Mouse (Mus musculus) midbrain, embryonic 15.5 days (tissue): ENCODE measurements around the gene Cox19. TPM values are rescaled to one million over a fixed set of nuclear protein-coding genes. Genes with fewer than 3 reads are reported as not detected.
A peak's percentile ranks its signal among the peaks of the same experiment; 100 is the strongest.

ENCODE experiments used
- ATAC-seq: fragments of 200-750 bp; cut with Nextera tagmentation; replicated peaks from 2 replicates; pipeline ENCODE4 v1.8.0; 2017; ENCODE audit warnings: moderate TSS enrichment
- H3K27ac ChIP-seq: fragments of 300-500 bp; sonication (generic); 2 replicates; pipeline ENCODE4 v1.5.1; 2015; ENCODE audit warnings: mild to moderate bottlenecking, inconsistent platforms
- H3K27me3 ChIP-seq: fragments of 300-500 bp; sonication (generic); replicated peaks from 2 replicates; pipeline ENCODE4 v1.6.1; 2015; ENCODE audit warnings: inconsistent platforms
- H3K36me3 ChIP-seq: fragments of 300-500 bp; sonication (generic); replicated peaks from 2 replicates; pipeline ENCODE4 v1.6.1; 2015; ENCODE audit warnings: inconsistent platforms
- H3K4me1 ChIP-seq: fragments of 300-500 bp; sonication (generic); 2 replicates; pipeline ENCODE4 v1.6.1; 2015; ENCODE audit warnings: inconsistent platforms
- H3K4me2 ChIP-seq: fragments of 300-500 bp; sonication (generic); 2 replicates; pipeline ENCODE4 v1.6.1; 2015; ENCODE audit warnings: inconsistent platforms, mild to moderate bottlenecking, moderate library complexity
- H3K4me3 ChIP-seq: fragments of 300-500 bp; sonication (generic); 2 replicates; pipeline ENCODE4 v1.5.1; 2015; ENCODE audit warnings: mild to moderate bottlenecking, inconsistent platforms
- H3K9ac ChIP-seq: fragments of 300-500 bp; sonication (generic); 2 replicates; pipeline ENCODE4 v1.6.1; 2015; ENCODE audit warnings: mild to moderate bottlenecking, inconsistent platforms
- H3K9me3 ChIP-seq: fragments of 300-500 bp; sonication (generic); 2 replicates; pipeline ENCODE4 v1.6.1; 2016; ENCODE audit warnings: inconsistent platforms
- WGBS: fragments of 180-500 bp; shearing (Covaris S2); methylation state at CpG from one replicate; pipeline ENCODE4 v1.1.7; 2015; ENCODE audit warnings: mixed read lengths; 5-methylcytosine and 5-hydroxymethylcytosine counted together
- polyA plus RNA-seq: library from polyadenylated mRNA; unstranded; fragments of >200 nt; fragmentation: Nextera tagmentation; extraction: Ambion mirVana; gene quantifications from 2 replicates; pipeline ENCODE4 v1.2.1, GENCODE M21; 2015

Cox19 gene
- polyA plus RNA-seq, 1 experiment from 2014 or later: 108 TPM

DNA sequence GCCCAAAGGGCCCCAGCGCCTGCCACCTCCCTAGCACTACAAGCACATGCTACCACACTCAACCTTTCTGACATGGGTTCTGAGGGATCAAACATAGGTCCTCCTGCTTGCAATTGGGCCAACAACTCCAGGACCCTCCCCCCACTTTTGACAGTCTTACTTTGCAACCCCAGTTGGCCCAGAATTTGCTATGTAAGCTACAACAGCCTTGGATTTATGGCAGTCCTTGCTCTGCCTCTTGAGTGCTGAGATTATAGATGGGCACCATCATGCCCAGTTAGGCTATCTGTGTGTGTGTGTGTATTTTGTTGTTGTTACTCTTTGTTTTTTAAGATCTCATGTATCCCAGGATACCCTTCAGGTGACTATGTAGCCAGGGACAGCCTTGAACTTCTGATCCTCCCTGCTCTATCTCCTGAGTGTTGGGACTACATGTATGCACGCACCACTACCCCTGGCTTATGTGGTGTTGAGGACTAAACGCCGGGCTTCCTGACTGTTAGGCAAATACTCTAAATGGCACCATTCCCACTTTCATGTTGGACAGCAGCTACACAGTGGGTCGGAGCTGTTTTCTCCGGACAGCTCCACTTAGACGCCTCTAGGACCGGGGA lies 28.7 kb upstream of the Cox19 start:
- no peaks in the 10 kb centered on the region for H3K36me3 ChIP-seq
- H3K4me2 ChIP-seq: peak overlapping the region; percentile 96
- 0 out of 2 replicates have a peak overlapping the region, but pooled peaks have one; percentile 40 for H3K27ac ChIP-seq
- ATAC-seq: no peak
- WGBS: 22% methylated on average over 8 of the region's 8 CpGs
- no peaks in the 10 kb centered on the region for H3K27me3 ChIP-seq
- no peaks in the 10 kb centered on the region for H3K9me3 ChIP-seq
- H3K4me3 ChIP-seq: peak overlapping the region; percentile 70
- peaks cover 16% of the 10 kb centered on the region for H3K4me1 ChIP-seq
- peak overlapping the region; percentile 70; the same call in 1 of the 2 replicates for H3K9ac ChIP-seq

DNA sequence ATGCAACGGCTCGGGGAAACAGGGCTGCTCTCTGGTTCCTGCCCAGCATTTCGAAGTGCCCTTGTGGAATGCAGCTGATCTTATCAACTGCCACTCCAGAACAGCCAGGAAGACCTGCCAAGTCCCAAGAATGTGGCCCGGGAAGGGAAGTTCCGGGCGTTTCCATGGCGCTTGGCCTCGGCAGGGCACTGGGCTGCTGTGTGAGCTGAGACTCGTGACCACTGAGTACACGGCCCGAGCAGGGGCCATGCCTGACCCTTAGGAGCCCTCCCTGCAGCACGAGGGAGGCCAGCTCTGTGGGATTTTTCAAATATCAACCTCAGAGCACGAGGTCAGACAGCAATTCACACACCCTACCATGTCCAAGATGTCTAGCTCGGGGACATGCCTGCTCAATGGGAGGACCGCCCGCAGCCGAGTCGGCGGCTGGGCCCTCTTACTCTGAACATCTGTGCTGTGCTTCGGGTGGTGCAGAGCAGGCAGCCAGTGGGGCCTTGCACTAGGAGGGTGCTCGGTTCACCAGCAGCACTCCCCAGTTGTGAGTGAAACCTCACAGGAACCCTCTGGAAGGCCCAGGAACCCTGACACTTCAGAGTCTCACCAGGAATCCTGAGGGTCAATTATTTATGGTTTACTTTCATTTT lies 27.9 kb upstream of the Cox19 start:
- H3K27me3 ChIP-seq: no peaks in the 10 kb centered on the region
- no peaks in the 10 kb centered on the region for H3K9me3 ChIP-seq
- no peak overlapping the region for H3K9ac ChIP-seq
- no peak overlapping the region for H3K4me3 ChIP-seq
- 51% methylated on average over 21 of the region's 21 CpGs for WGBS
- no peak for ATAC-seq
- peaks cover 16% of the 10 kb centered on the region for H3K4me1 ChIP-seq
- no peaks in the 10 kb centered on the region for H3K36me3 ChIP-seq
- H3K4me2 ChIP-seq: no peak overlapping the region
- peak overlapping the region; percentile 13; the same call in 1 of the 2 replicates for H3K27ac ChIP-seq

DNA sequence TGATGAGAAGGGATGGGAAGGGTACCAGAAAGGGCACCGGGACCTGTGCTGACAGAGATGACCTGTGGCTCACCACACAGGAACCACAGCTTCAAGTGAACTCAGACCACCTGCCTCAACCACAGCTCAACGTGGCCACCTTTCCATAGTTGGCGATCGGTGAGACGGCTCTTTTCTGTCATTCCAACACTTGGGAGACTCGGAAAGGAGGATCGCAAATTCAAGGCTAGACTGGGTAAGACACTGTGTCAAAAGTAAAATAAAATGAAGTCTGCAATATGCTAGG lies 27.0 kb upstream of the Cox19 start:
- Histone ChIP-seq H3K9ac (no peak overlapping the region), H3K27ac (no peak overlapping the region), H3K9me3 (no peaks in the 10 kb centered on the region), H3K4me2 (no peak overlapping the region), H3K4me1 (peaks cover 16% of the 10 kb centered on the region), H3K27me3 (no peaks in the 10 kb centered on the region), H3K36me3 (no peaks in the 10 kb centered on the region), H3K4me3 (no peak overlapping the region)
- no peak for ATAC-seq
- 92% methylated on average over 7 of the region's 7 CpGs for WGBS

DNA sequence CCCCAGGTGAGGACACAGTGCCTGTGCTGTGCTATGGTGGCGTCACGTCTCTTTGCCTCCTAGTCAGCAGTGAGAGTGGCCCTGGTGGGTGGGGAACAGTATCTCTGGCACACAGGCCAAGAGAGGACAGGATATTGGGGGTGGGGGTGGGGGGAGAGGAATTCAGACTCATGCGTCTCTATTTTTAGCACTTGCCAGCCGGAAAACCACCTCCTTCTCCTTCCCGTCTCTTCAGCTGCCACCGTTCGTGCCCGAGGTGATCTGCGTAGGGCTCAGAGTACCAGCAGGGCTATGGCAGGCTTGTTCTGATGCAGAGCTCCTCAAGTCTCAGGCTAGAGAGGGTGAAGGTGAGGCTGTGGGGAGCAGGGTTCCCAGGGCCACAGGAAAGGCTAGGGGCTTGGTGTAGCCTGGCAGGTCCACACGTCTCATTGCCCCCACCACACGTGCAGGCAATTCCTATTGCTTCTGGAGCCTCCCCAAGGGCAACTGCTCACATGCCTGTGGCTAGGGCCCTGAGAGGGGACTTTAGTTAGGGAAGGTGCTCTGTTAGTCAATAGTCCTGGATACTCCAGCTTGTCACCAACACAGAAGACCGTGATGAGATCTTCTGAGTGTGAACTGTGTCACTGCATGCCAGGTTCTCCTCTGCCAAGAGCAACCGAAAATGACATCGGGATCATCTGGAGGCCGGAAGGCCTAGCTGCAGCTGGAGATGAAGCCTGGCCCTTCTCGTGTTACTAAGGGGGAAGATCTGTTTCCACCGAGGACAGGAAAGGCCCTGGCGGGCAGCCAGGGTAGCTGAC lies 26.5 kb upstream of the Cox19 start, which contains the start of gene Gpr146:
Gpr146 (plus strand) TSS at position 230 of the 803 bp plus-strand sequence.
- WGBS: 81% methylated on average over 18 of the region's 18 CpGs
- H3K27me3 ChIP-seq: no peaks in the 10 kb centered on the region
- peaks cover 17% of the 10 kb centered on the region for H3K4me1 ChIP-seq
- no peaks in the 10 kb centered on the region for H3K36me3 ChIP-seq
- no peak for ATAC-seq
- H3K9ac ChIP-seq: no peak within 1 kb of the TSS
- no peak within 1 kb of the TSS for H3K27ac ChIP-seq
- H3K4me3 ChIP-seq: no peak within 1 kb of the TSS
- no peaks in the 10 kb centered on the region for H3K9me3 ChIP-seq
- H3K4me2 ChIP-seq: no peak within 1 kb of the TSS

DNA sequence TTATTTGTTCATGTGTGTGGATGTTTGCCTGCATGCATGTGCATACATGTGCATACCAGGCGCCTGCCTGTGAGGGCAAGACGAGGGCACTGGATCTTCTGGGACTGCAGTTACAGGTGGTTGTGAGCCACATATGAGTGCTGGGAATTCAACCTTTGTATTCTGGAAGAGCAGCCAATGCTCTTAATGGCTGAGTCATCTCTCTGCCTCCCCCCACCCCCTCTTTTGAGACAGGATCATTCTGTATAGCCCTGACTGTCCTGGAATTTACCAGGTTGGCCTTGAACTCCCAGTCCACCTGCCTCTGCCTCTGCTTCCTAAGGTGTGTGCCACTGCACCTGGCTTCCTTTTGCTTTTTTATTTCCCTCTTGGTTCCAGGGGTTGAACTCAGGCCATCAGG lies 23.6 kb upstream of the Cox19 start:
- no peaks in the 10 kb centered on the region for H3K9me3 ChIP-seq
- ATAC-seq: no peak
- H3K4me2 ChIP-seq: no peak overlapping the region
- no peak overlapping the region for H3K9ac ChIP-seq
- H3K27ac ChIP-seq: no peak overlapping the region
- peaks cover 16% of the 10 kb centered on the region for H3K4me1 ChIP-seq
- WGBS: 88% methylated on average over 2 of the region's 2 CpGs
- H3K36me3 ChIP-seq: no peaks in the 10 kb centered on the region
- H3K4me3 ChIP-seq: no peak overlapping the region
- H3K27me3 ChIP-seq: no peaks in the 10 kb centered on the region

DNA sequence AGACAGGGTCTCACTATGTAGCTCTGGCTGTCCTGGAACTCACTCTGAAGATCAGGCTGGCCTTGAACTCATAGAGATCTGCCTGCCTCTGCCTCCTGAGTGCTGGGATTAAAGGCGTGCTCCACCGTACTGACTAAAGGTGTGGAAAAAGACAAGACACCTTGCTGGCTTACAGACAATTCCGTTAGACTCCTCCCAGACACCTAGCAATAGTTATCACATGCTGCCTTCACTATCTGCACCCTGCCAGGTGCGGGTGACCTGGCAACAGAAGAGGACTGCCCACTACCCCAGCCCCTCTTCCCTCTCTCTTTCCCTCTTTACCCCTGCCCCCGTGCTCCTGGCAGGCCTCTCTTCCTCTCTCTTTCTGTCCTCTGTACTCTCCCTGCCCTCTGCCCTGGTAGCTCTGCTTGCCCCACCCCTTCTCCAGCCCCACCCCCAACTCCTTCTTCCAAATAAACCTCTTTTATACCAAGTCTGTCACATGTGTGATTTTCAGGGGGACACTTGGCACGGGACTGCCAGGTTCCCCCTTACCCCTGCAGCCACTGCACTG lies 22.7 kb upstream of the Cox19 start:
- Histone ChIP-seq H3K4me2 (no peak overlapping the region), H3K4me3 (no peak overlapping the region), H3K4me1 (peaks cover 16% of the 10 kb centered on the region), H3K27ac (no peak overlapping the region), H3K27me3 (no peaks in the 10 kb centered on the region), H3K9ac (no peak overlapping the region), H3K9me3 (no peaks in the 10 kb centered on the region), H3K36me3 (no peaks in the 10 kb centered on the region)
- WGBS: 89% methylated on average over 6 of the region's 6 CpGs
- ATAC-seq: no peak

DNA sequence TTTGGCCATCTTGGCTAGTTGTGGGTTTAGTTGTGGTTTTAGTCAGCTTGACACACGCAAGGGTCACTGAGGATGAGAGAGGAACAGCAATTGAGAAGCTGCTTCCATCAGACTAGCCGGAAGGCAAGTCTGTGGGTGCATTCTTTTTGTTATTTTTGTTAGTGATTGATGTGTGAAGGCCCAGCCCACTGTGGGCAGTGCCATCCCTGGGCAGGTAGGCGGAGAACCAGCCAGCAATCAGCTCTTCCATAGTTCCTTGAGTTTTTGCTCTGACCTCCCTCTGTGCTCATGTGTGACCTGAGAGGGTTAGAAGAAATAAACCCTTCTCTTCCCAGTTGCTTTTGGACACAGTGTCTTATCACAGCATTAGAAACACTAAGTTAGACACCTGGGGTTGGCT lies 21.9 kb upstream of the Cox19 start:
- no peak overlapping the region for H3K4me3 ChIP-seq
- H3K4me2 ChIP-seq: no peak overlapping the region
- no peak overlapping the region for H3K27ac ChIP-seq
- no peaks in the 10 kb centered on the region for H3K27me3 ChIP-seq
- no peak for ATAC-seq
- H3K36me3 ChIP-seq: no peaks in the 10 kb centered on the region
- peak overlapping the region; percentile 83; the same call in 1 of the 2 replicates for H3K9ac ChIP-seq
- H3K4me1 ChIP-seq: peaks cover 16% of the 10 kb centered on the region
- H3K9me3 ChIP-seq: no peaks in the 10 kb centered on the region
- WGBS: 77% methylated on average over 3 of the region's 3 CpGs

DNA sequence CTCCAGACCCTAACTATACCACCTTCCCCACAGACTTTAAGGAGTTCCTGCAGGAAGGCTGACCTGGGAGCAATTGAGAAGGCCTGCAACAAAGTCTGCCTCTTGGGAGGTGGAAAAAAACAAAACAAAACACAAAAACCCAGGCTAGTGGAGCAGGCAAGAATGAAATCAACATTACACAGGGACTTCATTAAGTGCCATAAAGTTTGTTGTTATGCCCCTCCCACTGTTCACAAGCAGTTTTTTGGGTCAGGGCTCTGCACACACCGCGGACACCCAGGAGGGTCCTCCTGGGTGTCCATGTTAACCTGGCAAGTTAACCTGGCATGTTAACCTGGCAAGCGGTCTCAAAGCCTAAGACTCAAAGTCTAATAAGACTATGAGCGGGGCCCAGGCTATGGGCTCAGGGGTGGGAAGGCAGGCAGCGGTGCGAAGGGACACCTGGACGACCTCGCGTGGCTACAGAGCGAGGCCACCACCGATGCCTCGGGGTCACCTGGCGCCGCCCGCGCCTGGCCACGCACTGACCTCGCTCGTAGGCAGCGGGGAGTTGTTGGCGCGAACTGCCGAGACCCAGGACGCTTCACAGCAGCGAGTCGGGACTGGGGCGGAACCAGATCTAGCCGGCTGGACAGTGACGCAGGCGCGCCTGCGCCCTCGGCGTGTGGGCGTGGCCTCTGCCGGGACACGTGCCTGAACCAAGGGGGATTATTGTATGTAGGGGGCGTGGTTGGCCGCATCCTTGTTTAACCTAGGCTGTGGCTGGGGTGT lies 20.6 kb upstream of the Cox19 start:
- no peaks in the 10 kb centered on the region for H3K27me3 ChIP-seq
- H3K36me3 ChIP-seq: no peaks in the 10 kb centered on the region
- peak overlapping the region; percentile 64 for H3K4me3 ChIP-seq
- no peaks in the 10 kb centered on the region for H3K9me3 ChIP-seq
- peaks cover 16% of the 10 kb centered on the region for H3K4me1 ChIP-seq
- H3K9ac ChIP-seq: peak overlapping the region; percentile 83
- peak overlapping the region; percentile 70 for H3K4me2 ChIP-seq
- H3K27ac ChIP-seq: peak overlapping the region; percentile 83
- WGBS: 2% methylated on average over 39 of the region's 39 CpGs
- ATAC-seq: peak; percentile 95

DNA sequence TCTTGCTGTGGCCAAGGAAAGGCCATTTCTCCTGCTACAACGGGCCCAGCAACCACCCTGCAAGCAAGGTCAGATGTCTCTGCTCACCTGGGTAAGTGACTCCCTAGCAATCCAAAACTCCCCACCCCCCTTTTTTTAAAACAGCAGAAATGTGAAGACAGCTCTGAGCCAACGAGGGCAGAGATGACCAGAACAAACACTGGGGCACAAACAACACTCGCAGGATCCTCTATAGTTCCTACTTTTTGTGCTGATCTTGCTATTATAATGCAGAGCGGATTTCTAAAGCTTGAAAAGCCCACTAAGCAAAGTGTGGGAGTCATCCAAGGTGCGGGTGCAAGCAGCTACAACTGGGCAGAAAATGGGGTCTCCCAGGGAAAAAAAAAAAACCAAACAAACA lies 19.9 kb upstream of the Cox19 start:
- H3K9ac ChIP-seq: peak overlapping the region; percentile 83; the same call in 1 of the 2 replicates

DNA sequence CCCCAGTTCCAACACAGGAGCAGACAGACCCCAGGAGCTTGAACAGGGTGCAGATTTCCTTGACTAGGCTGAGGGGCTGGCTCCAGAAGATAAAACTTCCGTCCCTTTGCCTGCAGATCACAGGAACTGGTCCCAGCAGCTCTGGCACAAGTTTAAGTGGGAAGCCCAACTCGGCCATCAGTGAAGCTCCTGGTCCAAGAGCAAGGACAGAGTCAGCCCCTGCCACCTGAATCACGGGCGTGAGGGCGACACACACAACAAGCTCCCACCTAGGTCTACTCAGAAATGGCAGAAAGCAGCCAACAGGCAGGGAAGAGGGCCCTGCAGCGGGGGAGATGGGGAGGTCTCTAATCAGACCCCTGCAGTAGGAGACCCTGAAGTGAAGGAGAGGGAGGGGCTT lies 19.1 kb upstream of the Cox19 start:
- Histone ChIP-seq H3K27ac (no peak overlapping the region), H3K27me3 (no peaks in the 10 kb centered on the region), H3K9ac (no peak overlapping the region), H3K9me3 (no peaks in the 10 kb centered on the region), H3K4me3 (no peak overlapping the region), H3K4me2 (no peak overlapping the region), H3K4me1 (peaks cover 16% of the 10 kb centered on the region), H3K36me3 (no peaks in the 10 kb centered on the region)
- no peak for ATAC-seq
- 82% methylated on average over 6 of the region's 6 CpGs for WGBS

More for the DNA sequence above, 19.9 kb upstream of the Cox19 start:
- Histone ChIP-seq H3K27me3 (no peaks in the 10 kb centered on the region), H3K9me3 (no peaks in the 10 kb centered on the region), H3K4me1 (peaks cover 16% of the 10 kb centered on the region), H3K4me2 (peak overlapping the region; percentile 70), H3K36me3 (no peaks in the 10 kb centered on the region), H3K4me3 (peak overlapping the region; percentile 64; the same call in 1 of the 2 replicates), H3K27ac (no peak overlapping the region)
- ATAC-seq: no peak
- WGBS: 55% methylated on average over 5 of the region's 5 CpGs

DNA sequence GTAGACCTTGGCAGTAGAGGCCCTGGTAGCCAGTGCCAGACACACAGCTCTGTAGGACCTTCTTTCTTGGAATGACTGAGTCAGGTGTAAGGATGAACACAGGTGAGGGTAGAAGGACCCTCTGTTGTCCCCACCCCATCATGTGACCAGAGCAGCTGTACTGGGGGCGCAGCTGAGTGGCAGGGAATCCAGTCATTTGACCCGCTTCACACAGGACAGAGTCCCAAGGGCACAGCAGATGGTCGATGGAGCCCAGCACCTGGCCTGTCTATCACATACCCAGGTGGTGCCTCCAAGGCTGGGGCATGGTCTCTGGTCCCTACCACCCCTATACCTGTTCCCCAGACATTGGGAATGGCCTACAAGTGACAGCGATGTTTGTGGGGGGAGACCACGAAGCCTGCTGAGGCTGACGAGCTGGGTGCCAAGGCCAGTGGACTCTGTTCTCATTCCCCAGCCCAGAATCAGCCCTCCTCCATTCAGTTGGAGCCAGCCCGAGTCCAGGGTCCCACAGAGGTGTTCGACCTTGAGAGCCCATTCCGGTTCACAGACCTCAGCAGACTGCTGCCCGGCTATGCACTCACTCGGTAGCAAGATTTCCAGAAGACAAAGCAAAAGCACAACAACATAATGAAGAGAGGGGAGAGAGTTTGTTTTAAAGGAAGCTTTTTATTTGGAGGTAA lies 17.6 kb upstream of the Cox19 start:
- Histone ChIP-seq H3K9ac (no peak overlapping the region), H3K4me2 (no peak overlapping the region), H3K27ac (no peak overlapping the region), H3K4me3 (no peak overlapping the region), H3K27me3 (no peaks in the 10 kb centered on the region), H3K9me3 (no peaks in the 10 kb centered on the region), H3K36me3 (no peaks in the 10 kb centered on the region), H3K4me1 (peaks cover 25% of the 10 kb centered on the region)
- 86% methylated on average over 11 of the region's 11 CpGs for whole genome bisulfite sequencing
- ATAC-seq: no peak
